Mouse (Mus musculus): ENCODE data around the gene Shld2. TPM values are rescaled to one million over a fixed set of nuclear protein-coding genes. Genes with fewer than 3 reads are reported as not detected.

Gene Shld2
- polyA plus RNA-seq, 1 experiment from 2014 or later = 8.0 TPM

- WGBS = 68% methylated on average over 5 of the region's 5 CpGs
- no peak overlapping the region for H3K27ac ChIP-seq
- H3K4me1 ChIP-seq (replicated peaks) = no peaks in the 10 kb centered on the region
- no peaks in the 10 kb centered on the region for H3K36me3 ChIP-seq
- H3K9me3 ChIP-seq (replicated peaks) = no peaks in the 10 kb centered on the region
- H3K4me2 ChIP-seq = no peak overlapping the region
- no peak overlapping the region for H3K9ac ChIP-seq
- H3K4me3 ChIP-seq = no peak overlapping the region
- no peak for ATAC-seq (replicated peaks; ENCODE audit: insufficient number of reproducible peaks, insufficient read depth, low FRiP score, low read depth)
- H3K27me3 ChIP-seq = no peaks in the 10 kb centered on the region
Observed at GRCm38 (mm10) chr14:34188629-34189028, 121.7 kb downstream of the Shld2 start.

Other genes with a start within 250 kb of the Shld2 start
- 2.0 and 5.3 TPM in 2 replicates for gene Anxa8, start 224.5 kb downstream of the Shld2 start, polyA plus RNA-seq (2015; fragmentation: Nextera tagmentation; extraction: Ambion mirVana)
- gene A630023A22Rik, start 207.7 kb downstream of the Shld2 start, polyA plus RNA-seq (2015; fragmentation: Nextera tagmentation; extraction: Ambion mirVana) = not detected in 2 replicates
- gene Npy4r, start 158.0 kb downstream of the Shld2 start, polyA plus RNA-seq (2015; fragmentation: Nextera tagmentation; extraction: Ambion mirVana) = 0.13 and 0.15 TPM in 2 replicates
- gene Gprin2, start 108.8 kb downstream of the Shld2 start, polyA plus RNA-seq (2015; fragmentation: Nextera tagmentation; extraction: Ambion mirVana) = 0.10 and 0.11 TPM in 2 replicates
- gene Syt15, start 90.9 kb downstream of the Shld2 start, polyA plus RNA-seq (2015; fragmentation: Nextera tagmentation; extraction: Ambion mirVana) = 0.35 and 0.77 TPM in 2 replicates
- gene Glud1, start 234 bp upstream of the Shld2 start, polyA plus RNA-seq (2015; fragmentation: Nextera tagmentation; extraction: Ambion mirVana) = 55.9 and 60.3 TPM in 2 replicates
- gene Fam25c, start 44.9 kb upstream of the Shld2 start, polyA plus RNA-seq (2015; fragmentation: Nextera tagmentation; extraction: Ambion mirVana) = not detected in 2 replicates
- 1.7 and 9.5 TPM in 2 replicates for gene Sncg, start 64.3 kb upstream of the Shld2 start, polyA plus RNA-seq (2015; fragmentation: Nextera tagmentation; extraction: Ambion mirVana)
- 26.0 and 29.7 TPM in 2 replicates for gene Mmrn2, start 65.0 kb upstream of the Shld2 start, polyA plus RNA-seq (2015; fragmentation: Nextera tagmentation; extraction: Ambion mirVana)
- gene Bmpr1a, start 192.8 kb upstream of the Shld2 start, polyA plus RNA-seq (2015; fragmentation: Nextera tagmentation; extraction: Ambion mirVana) = 35.5 and 36.2 TPM in 2 replicates
- gene 9230112D13Rik, start 212.3 kb upstream of the Shld2 start, polyA plus RNA-seq (2015; fragmentation: Nextera tagmentation; extraction: Ambion mirVana) = not detected in 2 replicates

All from heart, embryonic 15.5 days (tissue).